Mouse (Mus musculus) myocyte (in vitro differentiated cells): ENCODE measurements at regions not wholly inside any gene's neighbourhood (a gene's known extent, or its start where the extent isn't known, plus 50 kb on each side); places are given as distances from the start of the nearest gene placed in this dataset.

Experiments
- CEBPB ChIP-seq: IDR thresholded peaks from 2 replicates; pipeline ENCODE4 v1.6.1; 2011; ENCODE audit warnings: mild to moderate bottlenecking, moderate library complexity; ENCODE audit not compliant: poor library complexity, insufficient read depth, severe bottlenecking
- MAX ChIP-seq: IDR thresholded peaks from one replicate; pipeline ENCODE4 v1.6.1; 2011; ENCODE audit warnings: low read depth, mild to moderate bottlenecking, control low read depth
- POLR2A ChIP-seq: IDR thresholded peaks from one replicate; pipeline ENCODE4 v1.6.1; 2011; ENCODE audit warnings: low read depth, mild to moderate bottlenecking, control low read depth, moderate library complexity; ENCODE audit not compliant: insufficient read length
- POLR2AphosphoS2 ChIP-seq: IDR thresholded peaks from one replicate; pipeline ENCODE4 v1.6.1; 2011; ENCODE audit warnings: low read depth, control low read depth; ENCODE audit not compliant: insufficient read length
- TCF12 ChIP-seq: IDR thresholded peaks from one replicate; pipeline ENCODE4 v1.6.1; 2011; ENCODE audit warnings: mild to moderate bottlenecking, control low read depth; ENCODE audit not compliant: poor library complexity, insufficient read depth, severe bottlenecking
- USF1 ChIP-seq: IDR thresholded peaks from one replicate; pipeline ENCODE4 v1.6.1; 2011; ENCODE audit warnings: low read depth, mild to moderate bottlenecking, control low read depth, moderate library complexity

DNA sequence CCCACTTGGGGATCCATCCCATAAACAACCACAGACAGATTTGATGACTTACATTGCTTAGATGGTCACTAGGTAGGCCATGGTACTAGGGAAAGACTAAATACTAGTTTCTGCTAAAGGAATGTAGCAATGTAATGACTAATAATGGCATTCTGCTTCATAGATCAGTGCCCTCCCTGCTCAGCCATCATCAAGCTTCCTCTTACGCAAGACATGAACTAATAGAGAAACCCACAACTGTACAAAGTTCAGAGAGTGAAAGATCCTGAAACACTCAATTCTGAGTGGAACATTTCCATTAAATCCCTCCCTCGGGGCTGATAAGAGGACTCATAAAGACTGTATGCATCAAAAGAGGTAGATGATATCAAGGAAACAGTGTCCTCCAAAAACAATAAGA is 198.4 kb upstream of the Speer4f2 start:
- TF ChIP-seq MAX (no peak), USF1 (no peak), POLR2AphosphoS2 (no peak), POLR2A (no peak), TCF12 (no peak), CEBPB (peak; percentile 53; the same call in 1 of the 2 replicates)
